Mouse (Mus musculus) lung, postnatal 0 days (tissue): ENCODE data around the gene Tpst2. TPM values are rescaled to one million over a fixed set of nuclear protein-coding genes. Genes with fewer than 3 reads are reported as not detected.

Experiments
- ATAC-seq: fragments of 200-750 bp; cut with Nextera tagmentation; 2 replicates; pipeline ENCODE4 v1.8.0; 2017; ENCODE audit warnings: moderate library complexity
- DNase-seq: peaks from one replicate; pipeline ENCODE4 v3.0.0-alpha.2; 2016; ENCODE audit warnings: low spot score
- H3K27ac ChIP-seq: fragments of 300-500 bp; sonication (generic); 2 replicates; pipeline ENCODE4 v1.5.1; 2014; ENCODE audit warnings: antibody characterized with exemption, mild to moderate bottlenecking, low read length, mixed read lengths
- H3K27me3 ChIP-seq: fragments of 300-500 bp; sonication (generic); replicated peaks from 2 replicates; pipeline ENCODE4 v1.6.1; 2014; ENCODE audit warnings: low read length, mixed read lengths; ENCODE audit not compliant: insufficient read depth
- H3K36me3 ChIP-seq: fragments of 300-500 bp; sonication (generic); 2 replicates; pipeline ENCODE4 v1.6.1; 2014; ENCODE audit warnings: low read length, mixed read lengths; ENCODE audit not compliant: insufficient read depth
- H3K4me1 ChIP-seq: fragments of 300-500 bp; sonication (generic); 2 replicates; pipeline ENCODE4 v1.6.1; 2014; ENCODE audit warnings: antibody characterized with exemption, low read depth, low read length, mixed read lengths; ENCODE audit not compliant: insufficient read depth
- H3K4me2 ChIP-seq: fragments of 300-500 bp; sonication (generic); replicated peaks from 2 replicates; pipeline ENCODE4 v1.6.1; 2014; ENCODE audit warnings: low read depth, mild to moderate bottlenecking, low read length, moderate library complexity, mixed read lengths
- H3K4me3 ChIP-seq: fragments of 300-500 bp; sonication (generic); 2 replicates; pipeline ENCODE4 v1.5.1; 2014; ENCODE audit warnings: low read depth, low read length
- H3K9ac ChIP-seq: fragments of 300-500 bp; sonication (generic); replicated peaks from 2 replicates; pipeline ENCODE4 v1.6.1; 2014; ENCODE audit warnings: low read depth, mild to moderate bottlenecking
- H3K9me3 ChIP-seq: fragments of 300-500 bp; sonication (generic); 2 replicates; pipeline ENCODE4 v1.6.1; 2016; ENCODE audit warnings: low read length, mixed read lengths
- CTCF ChIP-seq: IDR thresholded peaks from 2 replicates; pipeline ENCODE4 v1.5.1; 2016; ENCODE audit warnings: antibody characterized with exemption, mild to moderate bottlenecking
- EP300 ChIP-seq: IDR thresholded peaks from 2 replicates; pipeline ENCODE4 v1.6.1; 2016; ENCODE audit warnings: antibody characterized with exemption, mild to moderate bottlenecking, control low read depth
- WGBS: fragments of 180-500 bp; shearing (Covaris S2); extraction: QIAGEN DNeasy Blood & Tissue Kit; methylation state at CpG from one replicate; pipeline ENCODE4 v1.1.7; 2014; 5-methylcytosine and 5-hydroxymethylcytosine counted together
- polyA plus RNA-seq: library from polyadenylated mRNA; unstranded; fragments of >200 nt; fragmentation: Nextera tagmentation; extraction: Ambion mirVana; gene quantifications from 2 replicates; pipeline ENCODE4 v1.2.1, GENCODE M21; 2015

Gene Tpst2
- polyA plus RNA-seq, 1 experiment from 2014 or later, result 106 TPM

DNA sequence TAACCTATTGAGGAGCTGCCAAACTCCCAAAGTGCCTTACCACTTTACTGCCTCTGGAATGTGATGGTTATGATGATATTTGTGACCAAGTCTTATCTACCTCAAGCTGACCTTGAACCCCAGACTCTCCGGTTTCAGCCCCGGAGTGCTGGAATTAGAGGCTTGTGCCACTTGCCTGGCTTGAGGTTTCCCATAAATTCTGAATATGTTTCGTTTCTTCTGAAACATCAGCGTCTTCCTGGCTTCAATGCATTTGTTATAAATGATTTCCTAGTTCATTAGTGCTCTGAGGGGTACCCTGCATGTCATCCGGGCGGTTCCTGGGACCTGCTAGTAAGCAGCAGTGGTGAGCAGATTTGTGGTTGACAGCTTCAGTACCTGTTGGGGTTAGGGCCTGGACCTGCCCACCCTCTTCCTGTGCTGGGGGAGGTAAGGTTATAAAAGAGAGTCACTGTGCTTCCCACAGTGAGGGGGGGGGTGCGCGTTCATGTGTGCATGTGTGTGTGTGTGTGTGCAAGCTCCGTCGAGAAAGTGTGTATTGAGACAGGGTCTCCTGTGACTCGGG, 1.5 kb downstream of the Tpst2 start:
- no peak overlapping the region for H3K9ac ChIP-seq
- no peak overlapping the region for H3K27ac ChIP-seq

GRCm38 (mm10) chr5:112279181-112280021, 2.9 kb downstream of the Tpst2 start:
- DNase-seq (no peak), ATAC-seq (no peak)
- no peak overlapping the region for H3K4me3 ChIP-seq
- H3K27me3 ChIP-seq, result no peaks in the 10 kb centered on the region
- H3K4me1 ChIP-seq, result peaks cover 6% of the 10 kb centered on the region
- TF ChIP-seq EP300 (no peak), CTCF (no peak)
- 80% methylated on average over 17 of the region's 17 CpGs for WGBS
- H3K9ac ChIP-seq, result no peak overlapping the region; the same call in 1 of the 2 replicates
- no peaks in the 10 kb centered on the region for H3K9me3 ChIP-seq
- H3K36me3 ChIP-seq, result no peaks in the 10 kb centered on the region
- peak overlapping the region; percentile 87; the same call in 1 of the 2 replicates for H3K4me2 ChIP-seq
- peak overlapping the region; percentile 88 for H3K27ac ChIP-seq

More for the DNA sequence above, 1.5 kb downstream of the Tpst2 start:
- no peak for TF ChIP-seq CTCF
- no peak for TF ChIP-seq EP300
- Histone ChIP-seq H3K27me3 (no peaks in the 10 kb centered on the region), H3K36me3 (no peaks in the 10 kb centered on the region), H3K4me3 (peak overlapping the region; percentile 76), H3K9me3 (no peaks in the 10 kb centered on the region), H3K4me1 (peaks cover 6% of the 10 kb centered on the region), H3K4me2 (peak overlapping the region; percentile 87)
- WGBS, result 64% methylated on average over 11 of the region's 11 CpGs
- ATAC-seq, result no peak
- DNase-seq, result no peak

- no peak for TF ChIP-seq CTCF
- TF ChIP-seq EP300, result no peak
- Histone ChIP-seq H3K27ac (peak overlapping the region; percentile 88), H3K4me1 (peaks cover 6% of the 10 kb centered on the region), H3K9ac (no peak overlapping the region; the same call in 1 of the 2 replicates), H3K4me2 (peak overlapping the region; percentile 8; the same call in 1 of the 2 replicates), H3K9me3 (no peaks in the 10 kb centered on the region), H3K36me3 (no peaks in the 10 kb centered on the region), H3K27me3 (no peaks in the 10 kb centered on the region), H3K4me3 (no peak overlapping the region)
- WGBS, result 60% methylated on average over 7 of the region's 7 CpGs
- ATAC-seq, result no peak
- no peak for DNase-seq
Observed at GRCm38 (mm10) chr5:112280151-112280550, 3.7 kb downstream of the Tpst2 start.

GRCm38 (mm10) chr5:112280863-112281660, 4.6 kb downstream of the Tpst2 start:
- no peak overlapping the region for H3K9ac ChIP-seq
- no peaks in the 10 kb centered on the region for H3K9me3 ChIP-seq
- H3K36me3 ChIP-seq, result no peaks in the 10 kb centered on the region
- no peak for DNase-seq
- H3K4me1 ChIP-seq, result peaks cover 3% of the 10 kb centered on the region
- ATAC-seq, result no peak
- H3K4me2 ChIP-seq, result no peak overlapping the region
- no peaks in the 10 kb centered on the region for H3K27me3 ChIP-seq
- 52% methylated on average over 15 of the region's 15 CpGs for WGBS
- TF ChIP-seq EP300 (no peak), CTCF (no peak)
- H3K27ac ChIP-seq, result peak overlapping the region; percentile 88
- no peak overlapping the region for H3K4me3 ChIP-seq

DNA sequence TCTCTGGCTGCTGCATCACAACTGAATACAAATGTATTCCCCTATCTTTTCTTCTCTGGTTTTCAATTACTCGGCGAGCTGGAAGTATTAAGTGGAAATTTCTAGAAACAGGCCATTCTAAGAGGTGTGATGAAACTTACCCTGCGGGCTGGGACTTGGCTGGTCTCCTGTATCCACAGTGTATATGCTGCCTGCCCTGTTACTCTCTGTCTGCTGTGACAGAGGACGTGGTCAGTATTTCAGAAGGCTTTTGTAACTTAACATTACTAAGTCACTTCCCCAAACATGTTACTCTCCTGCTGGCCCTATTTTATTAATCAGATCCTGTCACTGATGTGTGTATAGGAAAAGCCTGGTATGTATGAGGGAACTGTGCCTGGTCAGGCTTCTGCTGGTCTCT, 5.2 kb downstream of the Tpst2 start:
- H3K4me2 ChIP-seq, result no peak overlapping the region
- H3K9me3 ChIP-seq, result no peaks in the 10 kb centered on the region
- DNase-seq (no peak), ATAC-seq (no peak)
- TF ChIP-seq CTCF, result no peak
- TF ChIP-seq EP300, result no peak
- no peak overlapping the region for H3K9ac ChIP-seq
- H3K4me1 ChIP-seq, result peaks cover 7% of the 10 kb centered on the region
- no peaks in the 10 kb centered on the region for H3K36me3 ChIP-seq
- H3K27ac ChIP-seq, result peak overlapping the region; percentile 88
- no peak overlapping the region for H3K4me3 ChIP-seq
- 53% methylated on average over 4 of the region's 4 CpGs for WGBS
- H3K27me3 ChIP-seq, result no peaks in the 10 kb centered on the region
